Mouse (Mus musculus): ENCODE results near the gene Ror1. TPM values are rescaled to one million over a fixed set of nuclear protein-coding genes. Genes with fewer than 3 reads are reported as not detected.
A peak's percentile ranks its signal among the peaks of the same experiment; 100 is the strongest.

The Ror1 gene
- polyA plus RNA-seq (2012; fragmentation: generic; extraction: Trizol): 0.06 TPM

DNA sequence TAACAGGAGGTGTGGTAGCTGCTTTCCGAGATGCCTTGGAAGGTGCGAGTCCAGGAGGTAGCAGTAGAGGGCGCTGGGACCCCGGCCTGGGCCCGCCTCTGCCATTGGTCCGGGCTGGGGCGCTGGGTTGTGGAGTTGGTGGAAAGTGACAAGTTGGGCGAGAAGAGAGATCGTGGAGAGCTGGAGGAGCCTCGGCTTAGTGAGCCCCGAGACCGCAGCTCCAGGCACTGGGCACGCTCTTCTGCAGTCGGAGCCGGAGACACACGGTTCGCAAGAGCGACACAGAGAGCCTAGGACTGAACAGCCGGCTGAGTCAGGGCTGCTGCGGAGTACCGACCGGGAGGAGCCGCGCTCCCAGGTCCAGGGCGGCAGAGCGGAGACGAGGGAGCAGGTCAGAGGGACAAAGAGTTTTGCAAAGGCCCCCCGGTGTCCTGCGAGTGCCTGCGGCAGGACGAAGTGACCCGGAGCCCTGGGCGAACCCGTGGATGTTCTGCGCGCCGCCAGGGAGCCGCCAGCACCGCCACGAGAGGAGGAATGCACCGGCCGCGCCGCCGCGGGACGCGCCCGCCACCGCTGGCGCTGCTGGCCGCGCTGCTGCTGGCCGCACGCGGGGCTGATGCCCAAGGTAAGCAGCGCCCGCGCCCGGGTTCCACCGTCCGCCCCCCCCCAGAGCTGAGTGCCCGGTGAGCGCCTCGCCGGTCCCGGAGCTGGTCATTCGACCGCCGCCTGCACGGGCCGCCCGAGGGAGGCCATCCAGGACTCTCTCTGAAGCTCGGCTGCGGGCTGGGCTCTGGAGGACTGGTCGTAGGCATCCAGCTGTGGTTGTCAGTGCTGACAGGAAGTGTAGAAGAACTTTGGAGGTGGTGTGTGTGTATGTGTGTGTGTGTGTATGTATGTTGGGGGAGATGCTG lies at the start of gene Ror1:
Gene Ror1 (plus strand): TSS at position 107 of the 911 bp plus-strand sequence.
- H3K79me2 ChIP-seq (ENCODE audit: control insufficient read depth, insufficient read depth): no peaks in the 10 kb centered on the region
- H3K27me3 ChIP-seq (ENCODE audit: control insufficient read depth, insufficient read depth, insufficient read length): peaks cover 21% of the 10 kb centered on the region
- no peak within 1 kb of the TSS for H3K4me3 ChIP-seq
- H3ac ChIP-seq (ENCODE audit: control insufficient read depth, insufficient read length): peak within 1 kb of the TSS; percentile 10
- no peaks in the 10 kb centered on the region for H3K36me3 ChIP-seq (ENCODE audit: control insufficient read depth, insufficient read depth)
- no peak for TF ChIP-seq REST (IDR thresholded peaks at IDR 0.05; ENCODE audit: insufficient read depth, insufficient read length)
- no peak for TF ChIP-seq POLR2A (IDR thresholded peaks at IDR 0.05; ENCODE audit: insufficient read length, low read depth)
- no peak for TF ChIP-seq MAX (IDR thresholded peaks at IDR 0.05; ENCODE audit: low read depth)
- no peak for TF ChIP-seq TCF3 (IDR thresholded peaks at IDR 0.05; ENCODE audit: insufficient read length, low read depth)
- no peak for TF ChIP-seq SRF (IDR thresholded peaks at IDR 0.05; ENCODE audit: control insufficient read depth, insufficient read length, low read depth)
- no peak for TF ChIP-seq CEBPB (IDR thresholded peaks at IDR 0.05; ENCODE audit: insufficient read depth, poor library complexity, severe bottlenecking)
- no peak for TF ChIP-seq E2F4 (IDR thresholded peaks at IDR 0.05; ENCODE audit: insufficient read depth)
- no peak for TF ChIP-seq MYOD1 (IDR thresholded peaks at IDR 0.05; ENCODE audit: control insufficient read depth in 1 of 3, insufficient read length in 2 of 3, low read depth in 2 of 3)
- TF ChIP-seq USF1 (IDR thresholded peaks at IDR 0.05; ENCODE audit: low read depth): no peak
- TF ChIP-seq TCF12 (IDR thresholded peaks at IDR 0.05; ENCODE audit: insufficient read depth, poor library complexity, severe bottlenecking): no peak
- TF ChIP-seq MYOG (IDR thresholded peaks at IDR 0.05; ENCODE audit: control insufficient read depth in 1 of 3, insufficient read depth in 1 of 3, insufficient read length in 2 of 3, low read depth in 2 of 3): no peak
- TF ChIP-seq POLR2AphosphoS2 (IDR thresholded peaks at IDR 0.05; ENCODE audit: insufficient read length, low read depth): no peak
- peak within 1 kb of the TSS; percentile 93 for H3K4me2 ChIP-seq (ENCODE audit: low read depth)

DNA sequence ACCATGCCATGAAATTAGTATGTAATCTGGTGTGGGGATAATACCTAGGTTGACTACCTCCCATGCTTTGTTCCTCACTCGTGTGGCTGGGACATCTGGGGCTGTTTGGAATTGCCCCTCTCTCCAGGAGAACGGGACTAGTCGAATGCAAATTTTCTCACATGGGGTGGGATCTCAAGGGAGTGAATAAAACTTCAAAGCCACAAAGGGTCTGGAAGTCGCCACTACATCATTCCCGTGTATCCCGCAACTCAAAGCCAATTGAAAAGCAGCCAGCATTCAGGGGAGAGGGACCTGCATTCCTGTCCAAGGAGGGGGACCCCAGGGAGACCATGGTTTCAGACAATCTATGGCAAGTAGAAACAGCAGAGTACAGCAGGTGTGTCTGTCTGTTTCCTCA lies 48.5 kb upstream of the Ror1 start:
- no peak overlapping the region for H3K4me3 ChIP-seq
- H3K36me3 ChIP-seq (ENCODE audit: control insufficient read depth, insufficient read depth): no peaks in the 10 kb centered on the region
- no peaks in the 10 kb centered on the region for H3K27me3 ChIP-seq (ENCODE audit: control insufficient read depth, insufficient read depth, insufficient read length)
- H3ac ChIP-seq (ENCODE audit: control insufficient read depth, insufficient read length): no peak overlapping the region
- no peaks in the 10 kb centered on the region for H3K79me2 ChIP-seq (ENCODE audit: control insufficient read depth, insufficient read depth)
- TF ChIP-seq TCF3 (IDR thresholded peaks at IDR 0.05; ENCODE audit: insufficient read length, low read depth) (no peak), TCF12 (IDR thresholded peaks at IDR 0.05; ENCODE audit: insufficient read depth, poor library complexity, severe bottlenecking) (no peak), E2F4 (IDR thresholded peaks at IDR 0.05; ENCODE audit: insufficient read depth) (no peak), REST (IDR thresholded peaks at IDR 0.05; ENCODE audit: insufficient read depth, insufficient read length) (no peak), POLR2A (IDR thresholded peaks at IDR 0.05; ENCODE audit: insufficient read length, low read depth) (no peak), USF1 (IDR thresholded peaks at IDR 0.05; ENCODE audit: low read depth) (no peak), MYOD1 (IDR thresholded peaks at IDR 0.05; ENCODE audit: control insufficient read depth in 1 of 3, insufficient read length in 2 of 3, low read depth in 2 of 3) (no peak), MAX (IDR thresholded peaks at IDR 0.05; ENCODE audit: low read depth) (no peak), MYOG (IDR thresholded peaks at IDR 0.05; ENCODE audit: control insufficient read depth in 1 of 3, insufficient read depth in 1 of 3, insufficient read length in 2 of 3, low read depth in 2 of 3) (no peak), POLR2AphosphoS2 (IDR thresholded peaks at IDR 0.05; ENCODE audit: insufficient read length, low read depth) (no peak), CEBPB (IDR thresholded peaks at IDR 0.05; ENCODE audit: insufficient read depth, poor library complexity, severe bottlenecking) (no peak), SRF (IDR thresholded peaks at IDR 0.05; ENCODE audit: control insufficient read depth, insufficient read length, low read depth) (no peak)
- no peak overlapping the region for H3K4me2 ChIP-seq (ENCODE audit: low read depth)

DNA sequence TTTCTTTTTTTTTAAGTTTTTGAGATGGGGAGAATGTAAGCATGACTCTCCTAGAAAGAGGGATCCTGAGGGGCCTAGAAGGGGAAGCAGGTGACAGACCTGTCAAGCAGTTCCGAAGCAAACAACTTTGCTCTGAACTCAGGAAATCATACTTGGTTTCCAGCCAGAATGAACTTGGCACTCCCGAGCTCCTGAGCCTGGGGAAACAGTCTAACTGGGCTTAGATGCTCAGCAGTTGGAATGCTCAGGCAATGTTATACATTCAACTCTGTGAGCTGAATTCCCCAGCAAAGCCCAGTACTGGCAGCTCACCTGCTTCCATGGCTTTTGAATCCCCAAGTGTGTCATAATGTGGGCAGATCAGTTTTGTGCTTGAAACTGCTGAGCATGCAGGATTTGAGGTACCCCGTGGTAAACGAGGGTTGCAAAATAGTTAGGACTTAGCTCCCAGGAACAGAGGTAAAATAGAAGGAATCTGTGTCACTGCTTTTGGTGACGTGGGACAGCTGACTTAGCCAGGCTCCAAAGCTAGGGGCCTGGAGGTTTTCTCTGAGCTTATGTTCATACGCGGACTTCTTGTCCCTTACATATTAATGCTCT lies 47.1 kb upstream of the Ror1 start:
- Histone ChIP-seq H3K4me2 (ENCODE audit: low read depth) (no peak overlapping the region), H3K36me3 (ENCODE audit: control insufficient read depth, insufficient read depth) (no peaks in the 10 kb centered on the region), H3ac (ENCODE audit: control insufficient read depth, insufficient read length) (no peak overlapping the region), H3K4me3 (no peak overlapping the region), H3K27me3 (ENCODE audit: control insufficient read depth, insufficient read depth, insufficient read length) (no peaks in the 10 kb centered on the region), H3K79me2 (ENCODE audit: control insufficient read depth, insufficient read depth) (no peaks in the 10 kb centered on the region)
- TF ChIP-seq TCF12 (IDR thresholded peaks at IDR 0.05; ENCODE audit: insufficient read depth, poor library complexity, severe bottlenecking) (no peak), MAX (IDR thresholded peaks at IDR 0.05; ENCODE audit: low read depth) (no peak), TCF3 (IDR thresholded peaks at IDR 0.05; ENCODE audit: insufficient read length, low read depth) (no peak), POLR2AphosphoS2 (IDR thresholded peaks at IDR 0.05; ENCODE audit: insufficient read length, low read depth) (no peak), MYOG (IDR thresholded peaks at IDR 0.05; ENCODE audit: control insufficient read depth in 1 of 3, insufficient read depth in 1 of 3, insufficient read length in 2 of 3, low read depth in 2 of 3) (no peak), USF1 (IDR thresholded peaks at IDR 0.05; ENCODE audit: low read depth) (no peak), MYOD1 (IDR thresholded peaks at IDR 0.05; ENCODE audit: control insufficient read depth in 1 of 3, insufficient read length in 2 of 3, low read depth in 2 of 3) (no peak), POLR2A (IDR thresholded peaks at IDR 0.05; ENCODE audit: insufficient read length, low read depth) (no peak), E2F4 (IDR thresholded peaks at IDR 0.05; ENCODE audit: insufficient read depth) (no peak)

- Histone ChIP-seq H3K79me2 (ENCODE audit: control insufficient read depth, insufficient read depth) (no peaks in the 10 kb centered on the region), H3K27me3 (ENCODE audit: control insufficient read depth, insufficient read depth, insufficient read length) (no peaks in the 10 kb centered on the region), H3K36me3 (ENCODE audit: control insufficient read depth, insufficient read depth) (no peaks in the 10 kb centered on the region), H3K4me3 (no peak overlapping the region), H3K4me2 (ENCODE audit: low read depth) (no peak overlapping the region), H3ac (ENCODE audit: control insufficient read depth, insufficient read length) (no peak overlapping the region)
- TF ChIP-seq TCF3 (IDR thresholded peaks at IDR 0.05; ENCODE audit: insufficient read length, low read depth): no peak
- no peak for TF ChIP-seq POLR2AphosphoS2 (IDR thresholded peaks at IDR 0.05; ENCODE audit: insufficient read length, low read depth)
- TF ChIP-seq MYOG (IDR thresholded peaks at IDR 0.05; ENCODE audit: control insufficient read depth in 1 of 3, insufficient read depth in 1 of 3, insufficient read length in 2 of 3, low read depth in 2 of 3): no peak
- TF ChIP-seq MAX (IDR thresholded peaks at IDR 0.05; ENCODE audit: low read depth): no peak
- no peak for TF ChIP-seq E2F4 (IDR thresholded peaks at IDR 0.05; ENCODE audit: insufficient read depth)
- no peak for TF ChIP-seq CEBPB (IDR thresholded peaks at IDR 0.05; ENCODE audit: insufficient read depth, poor library complexity, severe bottlenecking)
- TF ChIP-seq REST (IDR thresholded peaks at IDR 0.05; ENCODE audit: insufficient read depth, insufficient read length): no peak
- TF ChIP-seq POLR2A (IDR thresholded peaks at IDR 0.05; ENCODE audit: insufficient read length, low read depth): no peak
- TF ChIP-seq MYOD1 (IDR thresholded peaks at IDR 0.05; ENCODE audit: control insufficient read depth in 1 of 3, insufficient read length in 2 of 3, low read depth in 2 of 3): no peak
These were observed 43.8 kb upstream of the Ror1 start for GRCm38 (mm10) chr4:100051767-100052166.
